Mouse (Mus musculus) lung, postnatal 0 days (tissue): Measurements from ENCODE around the gene 5730522E02Rik. TPM values are rescaled to one million over a fixed set of nuclear protein-coding genes. Genes with fewer than 3 reads are reported as not detected.
"Not testable (repeated sequence)": the region's sequence is repeated elsewhere in the genome, so short reads cannot be mapped to it uniquely, and the experiment has no call there.

Experiments
- ATAC-seq: fragments of 200-750 bp; cut with Nextera tagmentation; 2 replicates; pipeline ENCODE4 v1.8.0; 2017; ENCODE audit warnings: moderate library complexity
- DNase-seq: peaks from one replicate; pipeline ENCODE4 v3.0.0-alpha.2; 2016; ENCODE audit warnings: low spot score
- H3K27ac ChIP-seq: fragments of 300-500 bp; sonication (generic); 2 replicates; pipeline ENCODE4 v1.5.1; 2014; ENCODE audit warnings: antibody characterized with exemption, mild to moderate bottlenecking, low read length, mixed read lengths
- H3K27me3 ChIP-seq: fragments of 300-500 bp; sonication (generic); replicated peaks from 2 replicates; pipeline ENCODE4 v1.6.1; 2014; ENCODE audit warnings: low read length, mixed read lengths; ENCODE audit not compliant: insufficient read depth
- H3K36me3 ChIP-seq: fragments of 300-500 bp; sonication (generic); 2 replicates; pipeline ENCODE4 v1.6.1; 2014; ENCODE audit warnings: low read length, mixed read lengths; ENCODE audit not compliant: insufficient read depth
- H3K4me1 ChIP-seq: fragments of 300-500 bp; sonication (generic); 2 replicates; pipeline ENCODE4 v1.6.1; 2014; ENCODE audit warnings: antibody characterized with exemption, low read depth, low read length, mixed read lengths; ENCODE audit not compliant: insufficient read depth
- H3K4me2 ChIP-seq: fragments of 300-500 bp; sonication (generic); replicated peaks from 2 replicates; pipeline ENCODE4 v1.6.1; 2014; ENCODE audit warnings: low read depth, mild to moderate bottlenecking, low read length, moderate library complexity, mixed read lengths
- H3K4me3 ChIP-seq: fragments of 300-500 bp; sonication (generic); 2 replicates; pipeline ENCODE4 v1.5.1; 2014; ENCODE audit warnings: low read depth, low read length
- H3K9ac ChIP-seq: fragments of 300-500 bp; sonication (generic); replicated peaks from 2 replicates; pipeline ENCODE4 v1.6.1; 2014; ENCODE audit warnings: low read depth, mild to moderate bottlenecking
- H3K9me3 ChIP-seq: fragments of 300-500 bp; sonication (generic); 2 replicates; pipeline ENCODE4 v1.6.1; 2016; ENCODE audit warnings: low read length, mixed read lengths
- CTCF ChIP-seq: IDR thresholded peaks from 2 replicates; pipeline ENCODE4 v1.5.1; 2016; ENCODE audit warnings: antibody characterized with exemption, mild to moderate bottlenecking
- EP300 ChIP-seq: IDR thresholded peaks from 2 replicates; pipeline ENCODE4 v1.6.1; 2016; ENCODE audit warnings: antibody characterized with exemption, mild to moderate bottlenecking, control low read depth
- WGBS: fragments of 180-500 bp; shearing (Covaris S2); extraction: QIAGEN DNeasy Blood & Tissue Kit; methylation state at CpG from one replicate; pipeline ENCODE4 v1.1.7; 2014; 5-methylcytosine and 5-hydroxymethylcytosine counted together
- polyA plus RNA-seq: library from polyadenylated mRNA; unstranded; fragments of >200 nt; fragmentation: Nextera tagmentation; extraction: Ambion mirVana; gene quantifications from 2 replicates; pipeline ENCODE4 v1.2.1, GENCODE M21; 2015

5730522E02Rik gene
- 0.42 and 0.65 TPM in 2 replicates for polyA plus RNA-seq

GRCm38 (mm10) chr11:26210582-26211180 is at the start of gene 5730522E02Rik:
5730522E02Rik (minus strand) TSS chr11:26210763.
- Histone ChIP-seq H3K27me3 (no peaks in the 10 kb centered on the region), H3K4me1 (no peaks in the 10 kb centered on the region), H3K9me3 (no peaks in the 10 kb centered on the region), H3K36me3 (no peaks in the 10 kb centered on the region), H3K27ac (peak within 1 kb of the TSS; percentile 68), H3K4me3 (peak within 1 kb of the TSS; percentile 80), H3K4me2 (peak within 1 kb of the TSS; percentile 81), H3K9ac (peak within 1 kb of the TSS; percentile 59)
- no peak; the same call in 1 of the 2 replicates for ATAC-seq
- DNase-seq, result peak; percentile 11
- WGBS, result 4% methylated on average over 18 of the region's 31 CpGs
- TF ChIP-seq CTCF, result no peak
- no peak for TF ChIP-seq EP300

GRCm38 (mm10) chr11:26236540-26236939 is 26.0 kb upstream of the 5730522E02Rik start:
- DNase-seq (no peak), ATAC-seq (no peak)
- no peak overlapping the region for H3K27ac ChIP-seq
- H3K36me3 ChIP-seq, result no peaks in the 10 kb centered on the region
- H3K9me3 ChIP-seq, result no peaks in the 10 kb centered on the region
- TF ChIP-seq EP300, result no peak
- no peak for TF ChIP-seq CTCF
- WGBS, result 82% methylated on average over 1 of the region's 1 CpGs
- H3K4me1 ChIP-seq, result no peaks in the 10 kb centered on the region
- no peaks in the 10 kb centered on the region for H3K27me3 ChIP-seq
- no peak overlapping the region for H3K9ac ChIP-seq
- no peak overlapping the region for H3K4me3 ChIP-seq
- no peak overlapping the region for H3K4me2 ChIP-seq

- WGBS, result 60% methylated on average over 1 of the region's 1 CpGs
- Histone ChIP-seq H3K9me3 (no peaks in the 10 kb centered on the region), H3K4me3 (no peak overlapping the region), H3K9ac (no peak overlapping the region), H3K4me2 (no peak overlapping the region), H3K36me3 (no peaks in the 10 kb centered on the region), H3K27ac (no peak overlapping the region), H3K27me3 (no peaks in the 10 kb centered on the region), H3K4me1 (no peaks in the 10 kb centered on the region)
- TF ChIP-seq EP300, result no peak
- TF ChIP-seq CTCF, result no peak
- ATAC-seq, result no peak
- DNase-seq, result no peak
Measured at GRCm38 (mm10) chr11:26229895-26230294, 19.3 kb upstream of the 5730522E02Rik start.

- not testable (repeated sequence) for ATAC-seq, H3K4me3 ChIP-seq, H3K4me1 ChIP-seq, H3K9me3 ChIP-seq, H3K27ac ChIP-seq, H3K27me3 ChIP-seq, H3K9ac ChIP-seq, H3K4me2 ChIP-seq, H3K36me3 ChIP-seq, DNase-seq
- WGBS, result 96% methylated on average over 1 of the region's 1 CpGs
Measured at GRCm38 (mm10) chr11:26213643-26214042, 3.1 kb upstream of the 5730522E02Rik start.

GRCm38 (mm10) chr11:26209811-26210581 is 567 bp downstream of the 5730522E02Rik start:
- H3K4me3 ChIP-seq, result peak overlapping the region; percentile 80
- TF ChIP-seq EP300 (no peak), CTCF (peak; percentile 15; the same call in 1 of the 2 replicates)
- H3K9ac ChIP-seq, result peak overlapping the region; percentile 59
- 1% methylated on average over 30 of the region's 73 CpGs for WGBS
- H3K4me2 ChIP-seq, result peak overlapping the region; percentile 81
- H3K4me1 ChIP-seq, result no peaks in the 10 kb centered on the region
- ATAC-seq (peak; percentile 98), DNase-seq (peak; percentile 76)
- H3K27ac ChIP-seq, result peak overlapping the region; percentile 68
- H3K27me3 ChIP-seq, result no peaks in the 10 kb centered on the region
- H3K9me3 ChIP-seq, result no peaks in the 10 kb centered on the region
- H3K36me3 ChIP-seq, result no peaks in the 10 kb centered on the region

DNA sequence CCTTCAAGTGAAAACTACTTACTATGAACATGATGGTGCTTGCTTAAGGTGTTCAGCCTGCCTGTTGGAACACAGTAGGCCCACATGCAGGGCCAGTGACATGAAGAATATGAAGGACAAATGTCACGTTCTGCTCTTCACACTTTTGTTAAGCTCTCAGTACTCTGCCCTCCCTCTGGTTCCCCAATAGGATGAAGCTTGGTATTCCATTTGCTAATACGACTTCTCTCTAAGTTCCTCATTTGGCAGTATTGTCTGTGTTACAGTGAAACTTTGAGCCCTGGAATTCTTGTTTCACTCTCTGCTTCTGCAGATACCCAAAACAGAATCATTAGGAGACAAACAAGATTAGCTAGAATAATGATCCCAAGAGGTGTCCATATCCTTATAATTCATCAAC is 7.1 kb downstream of the 5730522E02Rik start:
- ATAC-seq, result no peak
- Histone ChIP-seq H3K36me3 (no peaks in the 10 kb centered on the region), H3K4me1 (no peaks in the 10 kb centered on the region), H3K4me2 (no peak overlapping the region), H3K9ac (no peak overlapping the region), H3K9me3 (no peaks in the 10 kb centered on the region), H3K27me3 (no peaks in the 10 kb centered on the region), H3K27ac (no peak overlapping the region), H3K4me3 (no peak overlapping the region)
- TF ChIP-seq CTCF, result no peak
- no peak for TF ChIP-seq EP300
- DNase-seq, result no peak
- WGBS, result 80% methylated on average over 2 of the region's 2 CpGs
